Mouse (Mus musculus) brain, adult 2 months (tissue): ENCODE results near the gene Prr15l.
A peak's percentile ranks its signal among the peaks of the same experiment; 100 is the strongest.

Experiments used
- DNase-seq: peaks from one replicate; pipeline ENCODE4 v3.0.0; 2011; ENCODE audit warnings: low read depth, low spot score

Gene Prr15l

GRCm38 (mm10) chr11:96928088-96928487 is at the start of gene Prr15l:
Gene Prr15l (plus strand): TSS chr11:96928104.
- DNase-seq = no peak

GRCm38 (mm10) chr11:96878715-96879114 is 49.2 kb upstream of the Prr15l start:
- DNase-seq = no peak

- DNase-seq = no peak
Observed at GRCm38 (mm10) chr11:96879359-96879758, 48.5 kb upstream of the Prr15l start.

GRCm38 (mm10) chr11:96880296-96880695 is 47.6 kb upstream of the Prr15l start:
- DNase-seq = peak; percentile 26

GRCm38 (mm10) chr11:96885901-96886340 is 42.0 kb upstream of the Prr15l start:
- DNase-seq = no peak

GRCm38 (mm10) chr11:96886942-96887546 is 40.9 kb upstream of the Prr15l start:
- peak; percentile 70 for DNase-seq

GRCm38 (mm10) chr11:96891784-96892527 is 35.9 kb upstream of the Prr15l start:
- DNase-seq = no peak

GRCm38 (mm10) chr11:96893203-96893842 is 34.6 kb upstream of the Prr15l start:
- DNase-seq = no peak

GRCm38 (mm10) chr11:96895886-96896285 is 32.0 kb upstream of the Prr15l start:
- no peak for DNase-seq

- no peak for DNase-seq
Observed at GRCm38 (mm10) chr11:96899449-96900306, 28.2 kb upstream of the Prr15l start.

- DNase-seq = no peak
Observed at GRCm38 (mm10) chr11:96901332-96901731, 26.6 kb upstream of the Prr15l start.

GRCm38 (mm10) chr11:96902639-96903635 is 25.0 kb upstream of the Prr15l start:
- peak; percentile 65 for DNase-seq

GRCm38 (mm10) chr11:96906431-96907161 is 21.3 kb upstream of the Prr15l start:
- peak; percentile 21 for DNase-seq

- DNase-seq = no peak
Observed at GRCm38 (mm10) chr11:96908594-96908993, 19.3 kb upstream of the Prr15l start.

GRCm38 (mm10) chr11:96910003-96910402 is 17.9 kb upstream of the Prr15l start:
- peak; percentile 89 for DNase-seq

GRCm38 (mm10) chr11:96912682-96913081 is 15.2 kb upstream of the Prr15l start:
- peak; percentile 31 for DNase-seq

- DNase-seq = peak; percentile 99
Observed at GRCm38 (mm10) chr11:96916044-96916884, 11.6 kb upstream of the Prr15l start, which contains the start of gene Cdk5rap3. Gene Cdk5rap3 (minus strand): TSS chr11:96916496.

GRCm38 (mm10) chr11:96916885-96917396 is 11.0 kb upstream of the Prr15l start:
- DNase-seq = no peak
